Mouse (Mus musculus) liver, adult (tissue): ENCODE data around the gene Ttc13.

Experiments used
- GATA4 ChIP-seq: IDR thresholded peaks from 2 replicates; pipeline ENCODE4 v1.6.1; 2014; ENCODE audit warnings: mild to moderate bottlenecking, low read length; ENCODE audit not compliant: insufficient replicate concordance

Ttc13 gene

GRCm38 (mm10) chr8:124720938-124721861 lies 583 bp downstream of the Ttc13 start:
- TF ChIP-seq GATA4 = no peak

- TF ChIP-seq GATA4 = no peak
Measured at GRCm38 (mm10) chr8:124720133-124720532, 1.6 kb downstream of the Ttc13 start.

- no peak for TF ChIP-seq GATA4
Measured at GRCm38 (mm10) chr8:124715736-124716135, 6.0 kb downstream of the Ttc13 start.

GRCm38 (mm10) chr8:124713207-124713606 lies 8.6 kb downstream of the Ttc13 start:
- no peak for TF ChIP-seq GATA4

DNA sequence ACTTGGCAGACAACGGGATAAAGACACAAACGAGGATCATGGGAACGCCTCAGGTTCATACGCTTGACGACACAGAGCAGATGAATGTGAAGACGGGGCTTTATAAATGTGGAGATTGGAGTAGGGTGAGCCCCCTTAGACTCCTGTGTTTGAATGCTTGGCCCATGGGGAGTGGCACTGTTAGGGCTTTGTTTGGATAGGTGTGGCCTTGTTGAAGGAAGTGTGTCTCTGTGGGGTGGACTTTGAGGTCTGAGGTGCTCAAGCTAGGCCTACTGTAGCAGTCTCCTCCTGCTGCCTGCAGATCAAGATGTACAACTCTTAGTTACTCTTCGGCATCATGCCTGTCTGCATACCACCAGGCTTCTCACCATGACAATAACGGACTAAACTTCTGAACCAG lies 16.0 kb downstream of the Ttc13 start:
- TF ChIP-seq GATA4 = no peak

GRCm38 (mm10) chr8:124704376-124704775 lies 17.4 kb downstream of the Ttc13 start:
- TF ChIP-seq GATA4 = no peak

GRCm38 (mm10) chr8:124703526-124703925 lies 18.3 kb downstream of the Ttc13 start:
- TF ChIP-seq GATA4 = no peak

DNA sequence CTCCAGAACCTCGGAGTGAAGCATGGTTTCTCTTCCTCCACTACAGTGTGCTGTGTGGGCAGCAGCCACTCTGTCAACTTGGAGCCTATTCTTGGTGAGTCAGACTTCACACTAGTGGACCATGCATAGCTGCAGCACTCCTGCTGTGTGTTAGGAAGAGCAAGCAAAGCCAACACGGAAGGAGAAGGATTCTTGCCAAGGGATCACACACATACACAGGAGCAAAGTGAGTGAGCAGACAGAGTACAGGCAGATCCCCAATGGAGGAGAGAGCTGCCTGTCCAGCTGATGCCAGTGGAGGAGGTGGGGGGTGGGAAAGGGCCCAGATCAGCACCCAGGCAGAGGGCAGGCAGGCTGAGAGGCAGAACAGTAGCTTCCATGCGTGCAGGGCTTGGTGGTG lies 19.6 kb downstream of the Ttc13 start:
- TF ChIP-seq GATA4 = no peak

- TF ChIP-seq GATA4 = no peak
Measured at GRCm38 (mm10) chr8:124701023-124701422, 20.8 kb downstream of the Ttc13 start.

GRCm38 (mm10) chr8:124700271-124700670 lies 21.5 kb downstream of the Ttc13 start:
- no peak for TF ChIP-seq GATA4

- TF ChIP-seq GATA4 = no peak
Measured at GRCm38 (mm10) chr8:124695424-124696100, 26.2 kb downstream of the Ttc13 start.

DNA sequence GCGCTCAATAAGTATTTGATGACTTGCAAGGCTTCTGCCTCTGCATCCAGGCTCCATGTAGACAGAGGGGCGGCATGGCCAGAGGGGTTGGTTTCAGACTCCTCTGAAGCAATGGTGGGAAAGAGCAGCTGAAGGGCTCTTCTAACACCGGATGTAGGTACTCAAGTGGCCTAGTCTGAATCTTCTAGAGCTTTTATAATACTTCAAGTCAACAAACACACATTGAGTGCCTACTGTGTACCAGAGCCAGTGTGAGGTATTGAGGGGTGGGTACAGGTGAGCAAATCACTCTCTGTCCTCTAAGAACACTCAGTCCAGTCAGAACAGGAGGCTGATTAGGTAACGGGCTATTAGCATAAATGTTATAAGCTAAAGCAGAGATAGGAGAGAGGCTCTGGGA lies 30.1 kb downstream of the Ttc13 start:
- TF ChIP-seq GATA4 = no peak

DNA sequence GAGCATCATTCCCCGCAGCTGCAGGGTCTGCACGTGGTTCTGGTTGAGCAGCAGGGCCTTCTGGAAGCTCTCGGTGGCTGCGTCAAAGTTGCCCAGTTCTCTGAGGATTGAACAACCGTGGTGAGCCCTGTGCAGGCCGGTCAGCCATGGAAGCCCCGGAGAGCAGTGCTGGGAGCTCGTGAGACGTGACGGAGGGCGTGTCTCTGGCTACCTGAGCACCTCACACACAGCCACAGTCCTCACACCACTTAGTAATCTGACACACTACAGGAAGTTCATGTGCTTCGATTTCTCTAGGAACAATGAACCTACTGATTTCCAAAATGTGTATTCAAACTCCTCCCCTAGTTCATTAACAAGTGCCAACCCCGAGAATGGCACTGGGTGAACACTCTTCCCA lies 32.9 kb downstream of the Ttc13 start:
- TF ChIP-seq GATA4 = no peak

- no peak for TF ChIP-seq GATA4
Measured at GRCm38 (mm10) chr8:124682218-124682617, 39.6 kb downstream of the Ttc13 start.

GRCm38 (mm10) chr8:124681792-124682157 lies 40.0 kb downstream of the Ttc13 start:
- TF ChIP-seq GATA4 = no peak

- TF ChIP-seq GATA4 = no peak
Measured at GRCm38 (mm10) chr8:124681077-124681791, 40.5 kb downstream of the Ttc13 start.

DNA sequence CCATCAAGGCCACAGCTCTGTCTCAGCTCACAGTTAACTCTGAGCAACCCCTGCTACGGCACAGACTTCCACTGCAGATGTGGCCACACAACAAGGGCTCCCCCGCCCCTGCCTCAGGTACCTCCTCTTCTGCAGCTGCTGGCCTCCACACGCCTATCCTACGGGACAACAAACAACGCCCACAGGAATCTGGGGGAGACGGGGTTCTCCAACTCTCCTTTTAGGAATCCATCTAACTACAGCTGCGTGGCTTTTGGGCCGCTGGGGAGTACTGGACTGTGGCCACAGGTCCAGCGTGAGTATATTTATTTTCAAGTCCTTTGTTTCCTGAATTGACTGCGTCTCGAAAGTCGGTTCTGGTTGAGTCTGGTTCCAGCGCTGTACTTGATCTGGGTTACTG lies 43.5 kb downstream of the Ttc13 start:
- TF ChIP-seq GATA4 = no peak
